Mouse (Mus musculus) brain, embryonic 14.5 days (tissue): ENCODE data around the gene Mpzl2.

Experiments used
- CTCF ChIP-seq: fragments of 200-500 bp; IDR thresholded peaks from 2 replicates; pipeline ENCODE4 v1.5.1; 2012; ENCODE audit warnings: inconsistent platforms, mild to moderate bottlenecking, moderate library complexity, borderline replicate concordance; ENCODE audit not compliant: insufficient read depth, insufficient read length; ENCODE audit errors: extremely low read depth
- POLR2A ChIP-seq: fragments of 200-500 bp; IDR thresholded peaks from 2 replicates; pipeline ENCODE4 v1.6.1; 2012; ENCODE audit warnings: mild to moderate bottlenecking, inconsistent platforms, borderline replicate concordance; ENCODE audit not compliant: poor library complexity, insufficient read depth, insufficient read length, severe bottlenecking; ENCODE audit errors: extremely low read depth

GRCm38 (mm10) chr9:45102528-45102927, 62.9 kb downstream of the Mpzl2 start:
- TF ChIP-seq POLR2A (no peak), CTCF (no peak)
